Mouse (Mus musculus) heart, postnatal 36 days (tissue): ENCODE results near the gene Cyp2w1. TPM values are rescaled to one million over a fixed set of nuclear protein-coding genes. Genes with fewer than 3 reads are reported as not detected.

ENCODE experiments used
- DNase-seq, 2 experiments: peaks; one replicate each; pipeline ENCODE4 v3.0.0; 2021 to 2022
- intact Hi-C: fragments of 180-260 bp; cut with DNase I; formaldehyde crosslinking; loops from one replicate; pipeline ENCODE4 v1.15.1; 2025
- microRNA-seq, 2 experiments: library from miRNA; unstranded; fragments of <30 nt; microRNA quantifications; one replicate each; pipeline ENCODE4 v1.2.0; 2021; ENCODE audit warnings: borderline number of aligned reads in 2 of 2
- total RNA-seq, 2 experiments: library from RNA; stranded (reverse); gene quantifications; 2 replicates each; pipeline ENCODE4 v1.2.3; 2021

The Cyp2w1 gene
- total RNA-seq, 2 experiments from 2014 or later: not detected

- intact Hi-C loops: no loop called here
- DNase-seq: no peak
Observed at GRCm38 (mm10) chr5:139397359-139397916, 45.0 kb downstream of the Cyp2w1 start.

DNA sequence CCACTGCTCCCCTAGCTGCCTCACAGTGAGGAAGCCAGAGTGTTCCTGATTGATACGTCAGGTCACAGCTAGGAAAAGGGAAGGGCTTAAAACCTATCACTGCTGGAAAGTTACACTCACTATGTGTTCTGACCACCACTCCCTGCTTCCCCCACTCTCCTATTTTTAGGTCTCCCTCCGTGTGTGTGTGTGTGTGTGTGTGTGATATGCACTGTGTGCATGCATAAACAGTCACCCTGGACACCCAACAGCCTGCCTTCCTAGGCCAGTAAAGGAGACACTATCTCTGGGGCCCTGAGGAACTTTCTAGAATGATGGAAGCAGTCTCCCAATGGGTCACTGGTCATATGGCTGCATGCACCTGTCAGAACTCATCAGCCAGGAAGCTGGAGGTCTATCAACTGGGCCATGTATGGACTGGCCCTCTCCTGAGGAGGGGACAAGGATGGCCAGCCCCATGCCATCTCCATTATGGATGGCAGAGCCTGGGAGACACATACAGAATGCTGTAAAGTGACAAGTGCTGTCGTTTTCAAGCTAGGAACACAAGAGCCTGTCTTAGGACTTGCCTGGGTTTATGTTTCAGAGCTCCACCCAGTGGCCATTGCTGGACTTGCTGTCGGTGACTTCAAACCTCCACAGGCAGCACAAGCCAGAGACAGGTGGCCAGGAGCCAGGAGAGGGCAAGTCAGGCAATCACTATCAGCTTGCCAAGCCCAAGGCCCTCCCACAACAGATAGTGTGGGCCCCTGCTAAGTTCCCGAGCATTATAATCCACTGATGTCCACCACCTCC lies 45.7 kb downstream of the Cyp2w1 start:
- intact Hi-C loops: loop anchor here (1.0 kb wide), 1 partner anchor 34 kb away; no protein-coding TSS in a partner anchor
- DNase-seq: peak; percentile 94 to 96

DNA sequence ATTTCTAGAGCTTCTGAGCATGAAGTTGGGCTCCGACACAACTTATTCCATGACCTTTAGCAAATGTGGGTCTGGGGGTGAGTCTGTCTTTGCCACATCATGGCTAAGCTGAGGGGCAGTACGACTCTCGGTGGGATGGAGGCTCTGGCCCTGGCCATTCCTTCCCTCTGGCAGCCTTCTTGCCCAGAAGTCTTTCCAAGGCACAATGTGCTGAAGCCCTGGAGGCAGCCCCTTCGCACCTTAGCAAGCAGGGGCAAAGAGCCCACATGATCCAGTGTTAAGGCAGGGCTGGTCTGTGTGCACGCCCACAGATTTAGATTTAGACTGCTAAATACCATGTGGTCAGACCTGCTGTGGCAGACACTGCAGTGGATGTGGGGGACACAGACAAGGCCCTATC lies 46.4 kb downstream of the Cyp2w1 start:
- intact Hi-C loops: loop anchor here (1.0 kb wide), 1 partner anchor 34 kb away; no protein-coding TSS in a partner anchor
- no peak for DNase-seq

DNA sequence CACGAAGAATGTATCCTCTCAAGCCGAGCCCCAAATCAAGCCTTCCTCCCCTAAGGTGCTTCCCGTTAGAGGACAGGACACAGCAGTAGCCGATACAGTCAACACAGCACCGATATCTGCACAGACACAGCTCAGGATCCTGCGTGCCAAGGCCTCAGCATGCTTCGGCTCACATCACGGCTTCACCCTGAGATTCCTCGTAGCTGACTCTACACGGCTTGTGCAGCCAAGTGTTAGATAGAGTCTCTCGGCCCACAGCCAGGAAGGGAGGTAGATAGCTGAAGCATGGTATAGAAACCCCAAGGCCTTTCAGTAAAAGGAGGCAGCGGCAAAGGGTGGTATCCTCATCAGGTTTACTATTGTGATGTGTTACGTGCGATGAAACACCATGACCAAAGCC lies 47.6 kb downstream of the Cyp2w1 start:
- intact Hi-C loops: loop anchor here (10.0 kb wide), 1 partner anchor 395 kb away; the partner anchor contains the start of gene Mafk
- DNase-seq: no peak

- no peak for DNase-seq
- intact Hi-C loops: loop anchor here (10.0 kb wide), 1 partner anchor 393 kb away; the partner anchor contains the start of gene Mafk
Observed at GRCm38 (mm10) chr5:139402106-139402505, 49.7 kb downstream of the Cyp2w1 start.

DNA sequence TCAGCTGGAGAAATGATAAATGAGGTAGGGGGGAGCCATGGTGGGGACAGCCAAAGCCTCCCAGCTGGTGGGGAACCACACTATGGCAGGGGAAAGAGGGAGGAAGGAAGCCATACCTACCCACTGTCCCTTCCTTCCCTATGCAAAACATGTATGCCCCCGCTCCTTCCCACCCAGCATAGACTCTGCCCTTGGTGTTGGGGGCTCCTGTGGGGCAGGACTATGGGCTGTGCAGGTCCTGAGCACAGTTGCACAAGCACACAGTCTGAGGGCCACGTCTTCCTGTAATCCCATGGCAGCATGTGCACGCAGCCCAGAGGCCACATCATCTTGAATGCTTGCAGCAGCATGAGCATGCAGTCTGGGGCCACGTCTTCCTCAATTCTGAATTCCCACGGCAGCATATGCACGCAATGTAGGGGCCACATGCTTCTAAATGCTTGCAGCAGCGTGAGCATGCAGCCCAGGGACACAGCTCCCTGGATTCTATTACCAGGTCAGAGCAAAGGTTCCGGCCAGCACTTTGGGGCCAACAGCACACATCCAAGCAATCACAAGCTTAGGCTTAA lies 51.4 kb downstream of the Cyp2w1 start:
- no peak for DNase-seq

DNA sequence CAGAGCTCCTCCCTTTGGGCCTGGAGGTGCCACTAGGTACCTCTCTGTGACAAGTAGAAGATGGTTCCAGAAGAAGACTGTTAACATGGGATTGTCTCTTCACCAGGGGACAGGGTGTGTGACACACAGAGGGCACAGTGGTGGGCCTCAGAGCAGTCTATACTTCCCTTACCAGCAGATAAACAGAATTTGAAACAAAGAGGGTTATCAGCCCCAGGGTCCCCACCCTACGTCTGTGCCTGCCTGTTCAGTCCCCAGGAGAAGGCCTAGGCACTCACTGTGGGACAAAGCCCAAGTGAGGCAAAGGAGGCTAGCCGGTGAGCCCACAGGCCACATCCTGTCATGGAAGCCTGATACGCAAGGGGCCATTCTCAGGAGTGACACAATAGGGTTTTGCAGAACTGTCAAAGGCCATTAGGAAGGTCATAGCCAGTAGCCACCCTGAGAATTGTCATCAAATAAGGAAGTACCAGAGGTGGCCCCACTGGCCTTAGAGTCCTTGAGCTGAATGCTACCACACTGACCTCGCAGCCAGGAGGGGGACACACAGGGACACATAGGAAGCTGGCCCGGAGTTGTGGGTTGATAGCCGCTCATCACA lies 52.5 kb downstream of the Cyp2w1 start, which contains the start of gene C130050O18Rik:
Gene C130050O18Rik, plus strand, starts transcription at position 480 of the 601 bp plus-strand sequence.
- no peak for DNase-seq
- intact Hi-C loops: loop anchor here (10.0 kb wide), 1 partner anchor 390 kb away; the partner anchor contains the start of gene Mafk

More for the DNA sequence above, 51.4 kb downstream of the Cyp2w1 start:
- intact Hi-C loops: loop anchor here (10.0 kb wide), 1 partner anchor 391 kb away; the partner anchor contains the start of gene Mafk

DNA sequence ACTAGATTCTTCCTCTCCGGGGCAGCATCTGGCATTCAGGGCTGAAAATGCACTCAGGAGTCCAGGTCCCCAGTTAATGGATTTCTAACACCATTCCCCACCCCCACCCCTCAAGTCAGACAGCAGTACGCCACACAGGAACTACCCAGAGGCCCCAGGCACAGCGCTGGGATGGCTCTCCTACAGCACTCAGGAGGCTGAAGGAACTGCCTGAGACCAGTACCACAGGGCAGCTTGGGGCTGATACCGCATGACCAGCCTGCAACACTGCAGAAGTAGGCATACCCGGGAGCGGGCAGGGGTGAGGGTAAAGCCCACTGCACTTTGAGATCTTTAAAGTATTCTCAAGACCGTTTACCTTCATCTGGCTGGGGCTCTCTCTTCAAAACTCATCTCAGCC lies 53.1 kb downstream of the Cyp2w1 start:
- no peak for DNase-seq
- intact Hi-C loops: loop anchor here (10.0 kb wide), 1 partner anchor 389 kb away; the partner anchor contains the start of gene Mafk

DNA sequence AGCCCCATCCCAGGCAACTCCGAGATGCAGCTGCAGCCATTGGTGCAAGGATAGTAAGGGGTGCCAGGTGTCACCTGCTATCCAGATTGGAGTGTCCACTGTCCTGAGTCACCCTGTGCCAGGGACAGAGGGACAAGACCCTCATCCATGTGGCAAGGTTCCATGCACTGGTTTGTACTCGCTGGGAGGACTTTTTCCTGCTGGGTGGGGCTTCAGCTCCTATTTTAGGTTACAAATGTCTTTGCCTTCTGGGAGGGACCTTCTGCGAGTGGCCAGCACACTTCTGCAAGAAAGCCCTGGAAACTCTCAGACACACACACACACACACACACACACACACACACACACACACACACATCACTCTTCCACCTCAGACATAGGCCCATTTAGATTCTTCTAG lies 53.5 kb downstream of the Cyp2w1 start:
- DNase-seq: no peak
- intact Hi-C loops: loop anchor here (10.0 kb wide), 1 partner anchor 389 kb away; the partner anchor contains the start of gene Mafk

Small RNAs within 50 kb of the gene (microRNA-seq; reads per million reads assigned to microRNA genes)
- 398 to 494 reads per million in 2 experiments for gene Mir339

Other genes starting within 250 kb of the Cyp2w1 start
- gene Prkar1b, start 202.6 kb upstream of the Cyp2w1 start, total RNA-seq: 1 to 10 TPM; 1.5 to 4.4 TPM
- 10 to 100 TPM; 16.0 to 16.2 TPM for gene Dnaaf5, start 202.4 kb upstream of the Cyp2w1 start, total RNA-seq
- 10 to 100 TPM; 48.2 to 50.1 TPM for gene Sun1, start 152.0 kb upstream of the Cyp2w1 start, total RNA-seq
- gene Get4, start 100.3 kb upstream of the Cyp2w1 start, total RNA-seq: 10 to 100 TPM; 44.8 to 47.4 TPM
- gene Adap1, start 27.0 kb upstream of the Cyp2w1 start, total RNA-seq: 1 to 10 TPM; 1.4 to 1.5 TPM
- gene Cox19, start 1.2 kb upstream of the Cyp2w1 start, total RNA-seq: 10 to 100 TPM; 80.4 to 83.7 TPM
- 10 to 100 TPM; 43.6 to 56.2 TPM for gene Gpr146, start 25.1 kb downstream of the Cyp2w1 start, total RNA-seq
- gene C130050O18Rik, start 52.7 kb downstream of the Cyp2w1 start, total RNA-seq: under 1 TPM; 0.62 to 0.64 TPM
- 1 to 10 TPM; 1.7 to 2.0 TPM for gene Gper1, start 70.5 kb downstream of the Cyp2w1 start, total RNA-seq
- 1 to 10 TPM; 4.7 to 5.5 TPM for gene 3110082I17Rik, start 107.9 kb downstream of the Cyp2w1 start, total RNA-seq
- gene Zfand2a, start 131.9 kb downstream of the Cyp2w1 start, total RNA-seq: 10 to 100 TPM; 14.0 to 17.9 TPM
- not detected for gene Uncx, start 190.9 kb downstream of the Cyp2w1 start, total RNA-seq